Mouse (Mus musculus) erythroblast, embryonic 14.5 days (primary cell): ENCODE measurements around the gene Pmf1. TPM values are rescaled to one million over a fixed set of nuclear protein-coding genes. Genes with fewer than 3 reads are reported as not detected.
"Not testable (repeated sequence)": the region's sequence is repeated elsewhere in the genome, so short reads cannot be mapped to it uniquely, and the experiment has no call there.

Experiments
- H3K27me3 ChIP-seq: 2 replicates; pipeline ENCODE4 v1.6.1; 2012; ENCODE audit warnings: inconsistent platforms; ENCODE audit not compliant: control insufficient read depth
- H3K36me3 ChIP-seq: 2 replicates; pipeline ENCODE4 v1.6.1; 2012; ENCODE audit warnings: mild to moderate bottlenecking, inconsistent platforms; ENCODE audit not compliant: control insufficient read depth
- H3K4me1 ChIP-seq: 2 replicates; pipeline ENCODE4 v1.6.1; 2012; ENCODE audit warnings: inconsistent platforms; ENCODE audit not compliant: control insufficient read depth
- H3K4me3 ChIP-seq: replicated peaks from 2 replicates; pipeline ENCODE3; 2012; ENCODE audit warnings: moderate library complexity, mild to moderate bottlenecking, inconsistent platforms
- H3K9me3 ChIP-seq: 2 replicates; pipeline ENCODE4 v1.6.1; 2012; ENCODE audit warnings: low read length, inconsistent platforms, mixed read lengths; ENCODE audit not compliant: control insufficient read depth
- GATA1 ChIP-seq: IDR thresholded peaks from 2 replicates; pipeline ENCODE4 v1.6.1; 2012; ENCODE audit warnings: low read length, inconsistent platforms, mixed read lengths
- TAL1 ChIP-seq: IDR thresholded peaks from 3 replicates; pipeline ENCODE4 v1.6.1; 2012; ENCODE audit warnings: low read length, inconsistent platforms, mixed read lengths
- polyA plus RNA-seq: library from polyadenylated mRNA; stranded (reverse); fragments of >175 nt; gene quantifications from 2 replicates; pipeline ENCODE4 v1.2.3, GENCODE M21; 2012

The Pmf1 gene
- polyA plus RNA-seq, 1 experiment, result 40.0 TPM

- Histone ChIP-seq H3K27me3 (no peaks in the 10 kb centered on the region), H3K36me3 (peaks cover 73% of the 10 kb centered on the region), H3K4me1 (peaks cover 73% of the 10 kb centered on the region), H3K4me3 (peak overlapping the region; percentile 78), H3K9me3 (no peaks in the 10 kb centered on the region)
- TF ChIP-seq GATA1 (no peak), TAL1 (no peak)
These were observed 1.2 kb downstream of the Pmf1 start for GRCm38 (mm10) chr3:88408953-88409352.

- Histone ChIP-seq H3K4me3 (no peak overlapping the region), H3K9me3 (no peaks in the 10 kb centered on the region), H3K4me1 (peaks cover 60% of the 10 kb centered on the region), H3K27me3 (no peaks in the 10 kb centered on the region), H3K36me3 (peaks cover 73% of the 10 kb centered on the region)
- TF ChIP-seq GATA1 (no peak), TAL1 (no peak)
These were observed 2.6 kb downstream of the Pmf1 start for GRCm38 (mm10) chr3:88407529-88407928.

- H3K36me3 ChIP-seq, result peaks cover 73% of the 10 kb centered on the region
- peaks cover 55% of the 10 kb centered on the region for H3K4me1 ChIP-seq
- TF ChIP-seq GATA1, result no peak
- no peak for TF ChIP-seq TAL1
- no peaks in the 10 kb centered on the region for H3K27me3 ChIP-seq
- no peaks in the 10 kb centered on the region for H3K9me3 ChIP-seq
- H3K4me3 ChIP-seq, result no peak overlapping the region
These were observed 3.0 kb downstream of the Pmf1 start for GRCm38 (mm10) chr3:88407090-88407489.

- peaks cover 3% of the 10 kb centered on the region; the same call in 1 of the 2 replicates for H3K9me3 ChIP-seq
- TF ChIP-seq TAL1, result no peak
- no peak overlapping the region for H3K4me3 ChIP-seq
- H3K4me1 ChIP-seq, result peaks cover 27% of the 10 kb centered on the region
- H3K36me3 ChIP-seq, result peaks cover 83% of the 10 kb centered on the region
- no peaks in the 10 kb centered on the region for H3K27me3 ChIP-seq
These were observed 6.5 kb downstream of the Pmf1 start for GRCm38 (mm10) chr3:88403522-88404230.

GRCm38 (mm10) chr3:88398666-88399065 is 11.5 kb downstream of the Pmf1 start:
- TF ChIP-seq GATA1 (no peak), TAL1 (no peak)
- Histone ChIP-seq H3K4me1 (peaks cover 3% of the 10 kb centered on the region; the same call in 1 of the 2 replicates), H3K36me3 (peaks cover 91% of the 10 kb centered on the region), H3K27me3 (no peaks in the 10 kb centered on the region), H3K4me3 (no peak overlapping the region), H3K9me3 (peaks cover 3% of the 10 kb centered on the region; the same call in 1 of the 2 replicates)

GRCm38 (mm10) chr3:88395742-88396141 is 14.4 kb downstream of the Pmf1 start:
- Histone ChIP-seq H3K27me3 (no peaks in the 10 kb centered on the region), H3K4me1 (peaks cover 3% of the 10 kb centered on the region; the same call in 1 of the 2 replicates), H3K4me3 (no peak overlapping the region), H3K9me3 (peaks cover 3% of the 10 kb centered on the region; the same call in 1 of the 2 replicates), H3K36me3 (peaks cover 85% of the 10 kb centered on the region)
- no peak for TF ChIP-seq TAL1
- no peak for TF ChIP-seq GATA1

GRCm38 (mm10) chr3:88395288-88395687 is 14.8 kb downstream of the Pmf1 start:
- H3K27me3 ChIP-seq, result no peaks in the 10 kb centered on the region
- peaks cover 85% of the 10 kb centered on the region for H3K36me3 ChIP-seq
- TF ChIP-seq TAL1, result no peak
- no peak for TF ChIP-seq GATA1
- H3K4me1 ChIP-seq, result peaks cover 3% of the 10 kb centered on the region; the same call in 1 of the 2 replicates
- no peak overlapping the region for H3K4me3 ChIP-seq
- H3K9me3 ChIP-seq, result peaks cover 4% of the 10 kb centered on the region; the same call in 1 of the 2 replicates

GRCm38 (mm10) chr3:88393776-88394375 is 16.3 kb downstream of the Pmf1 start:
- Histone ChIP-seq H3K27me3 (no peaks in the 10 kb centered on the region), H3K9me3 (0 out of 2 replicates have a peak, but pooled peaks cover 2% of the 10 kb centered on the region), H3K4me1 (peaks cover 1% of the 10 kb centered on the region; the same call in 1 of the 2 replicates), H3K36me3 (peaks cover 75% of the 10 kb centered on the region), H3K4me3 (no peak overlapping the region)
- TF ChIP-seq GATA1 (no peak), TAL1 (no peak)

- Histone ChIP-seq H3K36me3 (no peaks in the 10 kb centered on the region), H3K4me3 (no peak within 1 kb of the TSS), H3K4me1 (peaks cover 7% of the 10 kb centered on the region), H3K9me3 (no peaks in the 10 kb centered on the region), H3K27me3 (peaks cover 2% of the 10 kb centered on the region; the same call in 1 of the 2 replicates)
- TF ChIP-seq TAL1 (no peak), GATA1 (no peak)
These were observed 25.8 kb downstream of the Pmf1 start, which contains the start of gene Bglap for GRCm38 (mm10) chr3:88384364-88384763. Gene Bglap (minus strand): TSS chr3:88384464.

- not testable (repeated sequence) for H3K27me3 ChIP-seq, H3K9me3 ChIP-seq, H3K4me1 ChIP-seq, H3K4me3 ChIP-seq, H3K36me3 ChIP-seq
These were observed 27.7 kb downstream of the Pmf1 start for GRCm38 (mm10) chr3:88382383-88382782.

GRCm38 (mm10) chr3:88381389-88382315 is 28.5 kb downstream of the Pmf1 start:
- not testable (repeated sequence) for H3K4me3 ChIP-seq, H3K4me1 ChIP-seq, H3K9me3 ChIP-seq, H3K27me3 ChIP-seq, H3K36me3 ChIP-seq

- H3K4me1 ChIP-seq, result peaks cover 17% of the 10 kb centered on the region
- not testable (repeated sequence) for H3K36me3 ChIP-seq, H3K4me3 ChIP-seq, H3K9me3 ChIP-seq
- peaks cover 12% of the 10 kb centered on the region for H3K27me3 ChIP-seq
These were observed 31.5 kb downstream of the Pmf1 start, which contains the start of gene Bglap2 for GRCm38 (mm10) chr3:88378599-88378998. Gene Bglap2 (minus strand): TSS chr3:88378699.
